Mouse (Mus musculus): ENCODE results near the gene Scyl2. TPM values are rescaled to one million over a fixed set of nuclear protein-coding genes. Genes with fewer than 3 reads are reported as not detected.
"Not testable (repeated sequence)": the region's sequence is repeated elsewhere in the genome, so short reads cannot be mapped to it uniquely, and the experiment has no call there.

The Scyl2 gene
- polyA plus RNA-seq, 1 experiment: 41.9 TPM

- Histone ChIP-seq H3K4me1 (ENCODE audit: control insufficient read depth, insufficient read depth, low read length) (peaks cover 9% of the 10 kb centered on the region), H3K4me3 (ENCODE audit: insufficient read depth, low read length) (no peak overlapping the region), H3K27ac (ENCODE audit: insufficient read depth, low read length) (no peak overlapping the region)
- TF ChIP-seq POLR2A (IDR thresholded peaks at IDR 0.05; ENCODE audit: low read depth, low read length): no peak
- no peak for TF ChIP-seq CTCF (IDR thresholded peaks at IDR 0.05; ENCODE audit: borderline replicate concordance, insufficient read depth, low read length)
These were observed 4.4 kb downstream of the Scyl2 start for GRCm38 (mm10) chr10:89681706-89682105.

DNA sequence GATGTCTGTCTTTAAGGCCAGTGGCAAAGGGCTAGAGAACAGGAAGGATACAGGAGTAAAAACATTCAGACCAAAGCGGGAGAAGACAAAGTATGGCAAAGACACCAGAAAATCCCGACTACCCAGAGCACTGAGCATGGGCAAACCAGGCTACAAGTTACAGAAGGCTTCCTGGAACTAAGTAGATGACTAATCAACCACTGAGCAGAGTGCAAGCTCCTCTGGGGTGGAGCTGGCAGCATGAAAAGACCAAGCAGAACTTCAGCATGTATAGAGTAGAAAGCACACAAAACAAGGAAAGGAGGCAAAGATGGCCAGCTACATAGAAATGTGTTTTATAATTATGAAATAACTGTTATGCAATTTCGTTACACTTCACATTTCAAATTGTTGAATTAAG, 5.6 kb downstream of the Scyl2 start:
- no peak overlapping the region for H3K4me3 ChIP-seq (ENCODE audit: insufficient read depth, low read length)
- H3K27ac ChIP-seq (ENCODE audit: insufficient read depth, low read length): no peak overlapping the region
- peaks cover 9% of the 10 kb centered on the region for H3K4me1 ChIP-seq (ENCODE audit: control insufficient read depth, insufficient read depth, low read length)
- no peak for TF ChIP-seq CTCF (IDR thresholded peaks at IDR 0.05; ENCODE audit: borderline replicate concordance, insufficient read depth, low read length)
- TF ChIP-seq POLR2A (IDR thresholded peaks at IDR 0.05; ENCODE audit: low read depth, low read length): no peak

GRCm38 (mm10) chr10:89679448-89679847, 6.6 kb downstream of the Scyl2 start:
- TF ChIP-seq CTCF (IDR thresholded peaks at IDR 0.05; ENCODE audit: borderline replicate concordance, insufficient read depth, low read length): no peak
- TF ChIP-seq POLR2A (IDR thresholded peaks at IDR 0.05; ENCODE audit: low read depth, low read length): no peak

GRCm38 (mm10) chr10:89678054-89678453, 8.0 kb downstream of the Scyl2 start:
- Histone ChIP-seq H3K27ac (ENCODE audit: insufficient read depth, low read length) (no peak overlapping the region), H3K4me3 (ENCODE audit: insufficient read depth, low read length) (no peak overlapping the region), H3K4me1 (ENCODE audit: control insufficient read depth, insufficient read depth, low read length) (no peaks in the 10 kb centered on the region; the same call in 1 of the 2 replicates)
- TF ChIP-seq CTCF (IDR thresholded peaks at IDR 0.05; ENCODE audit: borderline replicate concordance, insufficient read depth, low read length) (no peak), POLR2A (IDR thresholded peaks at IDR 0.05; ENCODE audit: low read depth, low read length) (no peak)

More at GRCm38 (mm10) chr10:89679448-89679847, 6.6 kb downstream of the Scyl2 start:
- H3K27ac ChIP-seq (ENCODE audit: insufficient read depth, low read length): no peak overlapping the region
- peaks cover 4% of the 10 kb centered on the region for H3K4me1 ChIP-seq (ENCODE audit: control insufficient read depth, insufficient read depth, low read length)
- no peak overlapping the region for H3K4me3 ChIP-seq (ENCODE audit: insufficient read depth, low read length)

- TF ChIP-seq POLR2A (IDR thresholded peaks at IDR 0.05; ENCODE audit: low read depth, low read length) (no peak), CTCF (IDR thresholded peaks at IDR 0.05; ENCODE audit: borderline replicate concordance, insufficient read depth, low read length) (no peak)
- Histone ChIP-seq H3K4me3 (ENCODE audit: insufficient read depth, low read length) (no peak overlapping the region), H3K4me1 (ENCODE audit: control insufficient read depth, insufficient read depth, low read length) (no peaks in the 10 kb centered on the region; the same call in 1 of the 2 replicates), H3K27ac (ENCODE audit: insufficient read depth, low read length) (no peak overlapping the region)
These were observed 9.5 kb downstream of the Scyl2 start for GRCm38 (mm10) chr10:89676609-89677008.

- not testable (repeated sequence) for H3K4me3 ChIP-seq (ENCODE audit: insufficient read depth, low read length); H3K27ac ChIP-seq (ENCODE audit: insufficient read depth, low read length); H3K4me1 ChIP-seq (ENCODE audit: control insufficient read depth, insufficient read depth, low read length)
These were observed 15.7 kb downstream of the Scyl2 start for GRCm38 (mm10) chr10:89670371-89670770.

DNA sequence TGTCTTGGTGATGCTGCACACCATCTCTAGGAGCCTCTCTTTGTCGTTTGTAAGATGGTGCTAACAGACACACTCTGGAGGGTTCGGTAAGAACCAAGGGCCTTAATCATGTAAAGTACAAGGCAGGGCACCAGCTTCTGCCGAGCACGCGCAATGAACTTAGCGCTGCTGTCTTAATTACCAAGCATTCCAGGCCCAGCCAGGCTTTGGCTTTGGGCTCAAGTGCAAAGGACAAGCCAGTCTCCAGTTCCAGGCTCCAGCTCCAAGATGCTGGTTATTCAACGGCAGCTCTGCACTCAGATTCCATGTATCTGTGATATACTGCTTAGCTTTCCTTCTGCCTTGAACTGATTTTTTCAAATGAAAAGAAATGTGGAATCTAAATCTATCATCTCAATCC, 18.5 kb downstream of the Scyl2 start:
- Histone ChIP-seq H3K27ac (ENCODE audit: insufficient read depth, low read length) (no peak overlapping the region), H3K4me1 (ENCODE audit: control insufficient read depth, insufficient read depth, low read length) (no peaks in the 10 kb centered on the region), H3K4me3 (ENCODE audit: insufficient read depth, low read length) (no peak overlapping the region)
- no peak for TF ChIP-seq CTCF (IDR thresholded peaks at IDR 0.05; ENCODE audit: borderline replicate concordance, insufficient read depth, low read length)
- no peak for TF ChIP-seq POLR2A (IDR thresholded peaks at IDR 0.05; ENCODE audit: low read depth, low read length)

DNA sequence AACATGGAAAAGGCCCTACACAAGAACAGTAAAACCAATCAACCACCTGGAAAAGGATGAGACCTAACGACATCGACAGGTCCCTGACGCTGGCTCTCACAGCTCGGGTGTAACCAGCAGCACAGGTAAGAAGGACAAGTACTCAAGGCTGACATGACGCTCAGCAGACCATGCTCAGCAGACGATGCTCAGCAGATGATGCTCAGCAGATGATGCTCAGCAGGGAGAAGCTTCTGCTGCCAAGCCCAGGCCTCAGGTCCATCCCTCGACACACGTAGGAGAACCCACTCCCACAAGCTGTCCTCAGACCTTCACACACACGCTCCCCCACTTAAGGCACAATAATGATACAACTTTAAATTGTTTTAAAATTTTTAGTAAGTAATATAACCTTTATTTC, 20.4 kb downstream of the Scyl2 start:
- no peaks in the 10 kb centered on the region for H3K4me1 ChIP-seq (ENCODE audit: control insufficient read depth, insufficient read depth, low read length)
- no peak overlapping the region for H3K27ac ChIP-seq (ENCODE audit: insufficient read depth, low read length)
- no peak overlapping the region for H3K4me3 ChIP-seq (ENCODE audit: insufficient read depth, low read length)
- TF ChIP-seq POLR2A (IDR thresholded peaks at IDR 0.05; ENCODE audit: low read depth, low read length): no peak
- no peak for TF ChIP-seq CTCF (IDR thresholded peaks at IDR 0.05; ENCODE audit: borderline replicate concordance, insufficient read depth, low read length)

- Histone ChIP-seq H3K4me1 (ENCODE audit: control insufficient read depth, insufficient read depth, low read length) (no peaks in the 10 kb centered on the region), H3K4me3 (ENCODE audit: insufficient read depth, low read length) (no peak overlapping the region), H3K27ac (ENCODE audit: insufficient read depth, low read length) (no peak overlapping the region)
- no peak for TF ChIP-seq POLR2A (IDR thresholded peaks at IDR 0.05; ENCODE audit: low read depth, low read length)
These were observed 21.0 kb downstream of the Scyl2 start for GRCm38 (mm10) chr10:89664977-89665645.

GRCm38 (mm10) chr10:89656366-89656765, 29.7 kb downstream of the Scyl2 start:
- no peak for TF ChIP-seq CTCF (IDR thresholded peaks at IDR 0.05; ENCODE audit: borderline replicate concordance, insufficient read depth, low read length)
- TF ChIP-seq POLR2A (IDR thresholded peaks at IDR 0.05; ENCODE audit: low read depth, low read length): no peak
- Histone ChIP-seq H3K4me3 (ENCODE audit: insufficient read depth, low read length) (no peak overlapping the region), H3K27ac (ENCODE audit: insufficient read depth, low read length) (no peak overlapping the region), H3K4me1 (ENCODE audit: control insufficient read depth, insufficient read depth, low read length) (no peaks in the 10 kb centered on the region)

DNA sequence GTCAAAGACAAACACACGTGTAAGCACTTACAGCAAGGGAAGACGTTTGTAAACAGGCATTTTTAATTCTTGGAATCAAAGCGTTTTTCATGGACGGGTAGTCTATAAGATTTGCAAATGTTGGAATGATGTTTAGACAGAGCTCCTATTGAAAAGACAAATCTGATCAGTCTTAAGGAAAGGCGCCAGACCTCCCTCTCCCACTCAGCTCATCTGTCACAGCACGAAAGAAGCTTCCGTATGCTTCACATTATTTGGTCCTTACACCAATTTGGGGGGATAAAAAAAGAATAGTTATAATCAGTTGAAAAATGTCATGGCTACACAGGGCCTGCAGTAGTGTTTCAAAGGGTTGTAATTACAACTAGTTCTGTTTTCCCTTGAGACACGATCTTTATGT, 33.2 kb downstream of the Scyl2 start:
- no peaks in the 10 kb centered on the region for H3K4me1 ChIP-seq (ENCODE audit: control insufficient read depth, insufficient read depth, low read length)
- TF ChIP-seq CTCF (IDR thresholded peaks at IDR 0.05; ENCODE audit: borderline replicate concordance, insufficient read depth, low read length): no peak
- no peak for TF ChIP-seq POLR2A (IDR thresholded peaks at IDR 0.05; ENCODE audit: low read depth, low read length)
- H3K4me3 ChIP-seq (ENCODE audit: insufficient read depth, low read length): no peak overlapping the region
- H3K27ac ChIP-seq (ENCODE audit: insufficient read depth, low read length): no peak overlapping the region
